Mouse (Mus musculus): ENCODE data around the gene Cse1l. TPM values are rescaled to one million over a fixed set of nuclear protein-coding genes. Genes with fewer than 3 reads are reported as not detected.

Cse1l gene
- polyA plus RNA-seq (2015; fragmentation: Nextera tagmentation; extraction: Ambion mirVana) = 97.8 and 101 TPM in 2 replicates

- under 1% methylated on average over 80 of the region's 80 CpGs for WGBS
- peak; percentile 97 for ATAC-seq (ENCODE audit: insufficient read depth, low FRiP score, low read depth)
- Histone ChIP-seq H3K36me3 (no peaks in the 10 kb centered on the region), H3K9me3 (no peaks in the 10 kb centered on the region), H3K27me3 (replicated peaks) (no peaks in the 10 kb centered on the region), H3K4me1 (peaks cover 15% of the 10 kb centered on the region), H3K9ac (peak within 1 kb of the TSS; percentile 96), H3K4me3 (replicated peaks) (peak within 1 kb of the TSS; percentile 93), H3K4me2 (peak within 1 kb of the TSS; percentile 92), H3K27ac (peak within 1 kb of the TSS; percentile 100)
These were observed at the start of gene Cse1l for GRCm38 (mm10) chr2:166905711-166906522. TSS of gene Cse1l (plus strand) at chr2:166906040.

DNA sequence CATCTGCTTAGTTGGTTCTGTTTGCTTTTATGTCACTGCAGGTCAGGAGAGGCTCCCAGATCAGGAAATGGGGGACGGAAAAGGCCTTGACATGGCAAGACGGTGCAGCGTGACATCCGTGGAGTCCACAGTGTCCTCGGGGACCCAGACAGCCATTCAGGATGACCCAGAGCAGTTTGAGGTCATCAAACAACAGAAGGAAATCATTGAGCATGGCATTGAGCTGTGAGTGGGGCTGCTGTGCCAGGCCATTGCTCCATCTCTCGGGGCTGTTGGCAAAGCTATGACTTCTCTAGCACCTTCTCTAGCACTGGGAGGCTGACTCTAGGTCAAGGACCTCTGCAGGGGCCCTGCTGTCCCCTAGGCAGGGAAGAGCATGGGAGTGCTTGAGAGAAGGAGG lies 49.5 kb upstream of the Cse1l start:
- ATAC-seq (ENCODE audit: insufficient read depth, low FRiP score, low read depth) = no peak
- H3K4me3 ChIP-seq (replicated peaks) = no peak overlapping the region
- no peak overlapping the region for H3K9ac ChIP-seq
- no peaks in the 10 kb centered on the region for H3K4me1 ChIP-seq
- H3K4me2 ChIP-seq = no peak overlapping the region
- WGBS = 91% methylated on average over 6 of the region's 6 CpGs
- H3K36me3 ChIP-seq = peaks cover 55% of the 10 kb centered on the region
- H3K27ac ChIP-seq = no peak overlapping the region
- H3K27me3 ChIP-seq (replicated peaks) = no peaks in the 10 kb centered on the region
- H3K9me3 ChIP-seq = no peaks in the 10 kb centered on the region

DNA sequence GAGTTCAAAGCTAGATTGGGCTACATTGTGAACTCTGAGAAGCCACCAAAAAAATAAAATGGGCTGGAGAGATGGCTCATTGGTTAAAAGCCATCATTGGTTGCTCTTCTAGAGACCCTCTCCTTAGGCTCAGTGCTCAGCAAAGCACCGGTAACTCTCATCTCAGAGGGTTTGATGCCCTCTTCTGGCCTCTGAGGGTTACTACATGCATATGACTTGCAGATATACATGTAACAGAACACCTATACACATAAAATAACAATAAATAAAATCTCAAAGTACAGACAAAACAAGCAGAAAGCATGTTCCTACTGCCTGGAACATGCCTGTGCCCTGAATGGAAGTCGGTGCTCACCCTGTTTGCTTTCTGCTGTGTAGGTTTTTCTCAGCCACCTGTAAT lies 48.7 kb upstream of the Cse1l start:
- H3K4me3 ChIP-seq (replicated peaks) = no peak overlapping the region
- H3K9me3 ChIP-seq = no peaks in the 10 kb centered on the region
- no peak overlapping the region for H3K4me2 ChIP-seq
- H3K27ac ChIP-seq = no peak overlapping the region
- ATAC-seq (ENCODE audit: insufficient read depth, low FRiP score, low read depth) = no peak
- H3K4me1 ChIP-seq = no peaks in the 10 kb centered on the region
- 82% methylated on average over 2 of the region's 2 CpGs for WGBS
- H3K27me3 ChIP-seq (replicated peaks) = no peaks in the 10 kb centered on the region
- peaks cover 56% of the 10 kb centered on the region for H3K36me3 ChIP-seq
- H3K9ac ChIP-seq = no peak overlapping the region

- no peak overlapping the region for H3K27ac ChIP-seq
- peaks cover 53% of the 10 kb centered on the region for H3K36me3 ChIP-seq
- no peaks in the 10 kb centered on the region for H3K9me3 ChIP-seq
- no peak overlapping the region for H3K9ac ChIP-seq
- ATAC-seq (ENCODE audit: insufficient read depth, low FRiP score, low read depth) = no peak
- H3K4me3 ChIP-seq (replicated peaks) = no peak overlapping the region
- no peaks in the 10 kb centered on the region for H3K27me3 ChIP-seq (replicated peaks)
- no peak overlapping the region for H3K4me2 ChIP-seq
- WGBS = 80% methylated on average over 7 of the region's 7 CpGs
- no peaks in the 10 kb centered on the region for H3K4me1 ChIP-seq
These were observed 46.6 kb upstream of the Cse1l start for GRCm38 (mm10) chr2:166859214-166859613.

DNA sequence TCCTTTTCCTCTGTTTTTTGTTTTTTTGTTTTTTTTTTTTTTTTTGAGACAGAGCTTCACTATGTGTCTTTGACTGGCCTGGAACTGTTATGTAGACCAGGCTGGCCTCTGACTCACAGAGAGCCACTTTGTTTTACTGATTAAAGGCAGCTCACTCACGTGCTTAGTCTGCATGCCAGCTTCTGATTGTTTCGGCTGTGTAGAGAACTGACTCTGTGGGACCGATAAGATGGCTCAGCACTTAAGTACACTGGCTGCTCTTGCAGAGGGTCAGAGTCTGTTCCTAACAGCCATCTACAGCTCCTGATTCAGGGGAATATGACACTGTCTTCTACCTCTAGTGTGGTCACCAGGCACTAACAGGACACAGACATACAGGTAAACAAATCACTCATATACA lies 43.3 kb upstream of the Cse1l start:
- ATAC-seq (ENCODE audit: insufficient read depth, low FRiP score, low read depth) = no peak
- Histone ChIP-seq H3K27ac (no peak overlapping the region), H3K4me2 (no peak overlapping the region), H3K9me3 (no peaks in the 10 kb centered on the region), H3K36me3 (peaks cover 40% of the 10 kb centered on the region), H3K9ac (no peak overlapping the region), H3K4me3 (replicated peaks) (no peak overlapping the region), H3K4me1 (no peaks in the 10 kb centered on the region), H3K27me3 (replicated peaks) (no peaks in the 10 kb centered on the region)
- WGBS = 69% methylated on average over 3 of the region's 3 CpGs

DNA sequence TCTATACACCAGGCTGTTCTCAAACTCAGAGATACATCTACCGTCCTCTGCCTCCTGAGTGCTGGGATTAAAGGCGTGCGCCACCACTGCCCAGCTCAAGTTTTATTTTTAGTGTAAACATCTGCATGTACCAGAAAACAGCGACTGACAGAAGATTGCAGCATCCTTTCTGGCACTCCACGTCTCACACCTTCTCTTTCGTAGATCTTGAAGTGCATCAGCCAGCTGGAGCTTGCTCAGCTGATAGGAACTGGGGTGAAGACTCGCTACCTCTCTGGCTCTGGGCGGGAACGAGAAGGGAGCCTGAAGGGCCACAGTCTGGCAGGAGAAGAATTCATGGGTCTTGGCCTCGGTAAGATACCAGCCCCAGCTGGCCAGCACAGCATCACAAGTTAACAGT lies 40.4 kb upstream of the Cse1l start:
- ATAC-seq (ENCODE audit: insufficient read depth, low FRiP score, low read depth) = no peak
- Histone ChIP-seq H3K27ac (no peak overlapping the region), H3K36me3 (peaks cover 32% of the 10 kb centered on the region; the same call in 1 of the 2 replicates), H3K4me2 (no peak overlapping the region), H3K4me1 (no peaks in the 10 kb centered on the region), H3K4me3 (replicated peaks) (no peak overlapping the region), H3K27me3 (replicated peaks) (no peaks in the 10 kb centered on the region), H3K9me3 (no peaks in the 10 kb centered on the region), H3K9ac (no peak overlapping the region)
- 84% methylated on average over 10 of the region's 10 CpGs for WGBS

DNA sequence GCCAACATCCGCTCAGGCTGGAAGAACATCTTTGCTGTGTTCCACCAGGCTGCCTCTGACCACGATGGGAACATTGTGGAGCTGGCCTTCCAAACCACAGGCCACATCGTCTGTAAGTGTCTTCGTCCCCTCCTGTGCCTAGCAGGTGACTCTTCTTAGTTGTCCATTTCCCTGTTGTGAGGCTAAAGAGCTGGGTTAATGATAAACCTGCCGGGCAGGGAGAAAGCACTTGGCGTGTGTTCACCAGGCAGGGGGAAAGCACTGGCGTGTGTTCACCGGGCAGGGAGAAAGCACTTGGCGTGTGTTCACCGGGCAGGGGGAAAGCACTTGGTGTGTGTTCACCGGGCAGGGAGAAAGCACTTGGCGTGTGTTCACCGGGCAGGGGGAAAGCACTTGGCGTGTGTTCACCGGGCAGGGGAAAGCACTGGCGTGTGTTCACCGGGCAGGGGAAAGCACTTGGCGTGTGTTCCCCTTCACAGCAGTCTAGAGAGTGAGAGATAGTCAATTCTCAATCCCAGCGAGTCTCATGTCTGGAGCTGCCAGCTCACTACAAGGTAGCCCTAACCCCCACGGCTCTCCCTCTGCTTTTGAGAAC lies 35.5 kb upstream of the Cse1l start:
- Histone ChIP-seq H3K9me3 (no peaks in the 10 kb centered on the region), H3K27ac (no peak overlapping the region), H3K27me3 (replicated peaks) (no peaks in the 10 kb centered on the region), H3K4me2 (no peak overlapping the region), H3K9ac (no peak overlapping the region), H3K4me1 (no peaks in the 10 kb centered on the region), H3K36me3 (peaks cover 18% of the 10 kb centered on the region; the same call in 1 of the 2 replicates), H3K4me3 (replicated peaks) (no peak overlapping the region)
- no peak; the same call in 1 of the 2 replicates for ATAC-seq (ENCODE audit: insufficient read depth, low FRiP score, low read depth)
- WGBS = 80% methylated on average over 20 of the region's 20 CpGs

GRCm38 (mm10) chr2:166870899-166871298 lies 34.9 kb upstream of the Cse1l start:
- H3K4me1 ChIP-seq = no peaks in the 10 kb centered on the region
- H3K4me3 ChIP-seq (replicated peaks) = no peak overlapping the region
- no peak for ATAC-seq (ENCODE audit: insufficient read depth, low FRiP score, low read depth)
- no peak overlapping the region for H3K4me2 ChIP-seq
- H3K9ac ChIP-seq = no peak overlapping the region
- H3K9me3 ChIP-seq = no peaks in the 10 kb centered on the region
- H3K36me3 ChIP-seq = peaks cover 18% of the 10 kb centered on the region; the same call in 1 of the 2 replicates
- no peaks in the 10 kb centered on the region for H3K27me3 ChIP-seq (replicated peaks)
- WGBS = 81% methylated on average over 10 of the region's 10 CpGs
- H3K27ac ChIP-seq = no peak overlapping the region

GRCm38 (mm10) chr2:166874675-166875280 lies 31.1 kb upstream of the Cse1l start:
- H3K9me3 ChIP-seq = no peaks in the 10 kb centered on the region
- no peaks in the 10 kb centered on the region for H3K4me1 ChIP-seq
- H3K36me3 ChIP-seq = peaks cover 15% of the 10 kb centered on the region
- H3K4me3 ChIP-seq (replicated peaks) = no peak overlapping the region
- H3K9ac ChIP-seq = no peak overlapping the region
- ATAC-seq (ENCODE audit: insufficient read depth, low FRiP score, low read depth) = no peak
- no peak overlapping the region for H3K27ac ChIP-seq
- WGBS = 82% methylated on average over 10 of the region's 10 CpGs
- H3K4me2 ChIP-seq = no peak overlapping the region
- no peaks in the 10 kb centered on the region for H3K27me3 ChIP-seq (replicated peaks)

- WGBS = 85% methylated on average over 6 of the region's 6 CpGs
- Histone ChIP-seq H3K9me3 (no peaks in the 10 kb centered on the region), H3K9ac (no peak overlapping the region), H3K4me3 (replicated peaks) (no peak overlapping the region), H3K4me1 (no peaks in the 10 kb centered on the region), H3K27ac (no peak overlapping the region), H3K36me3 (peaks cover 15% of the 10 kb centered on the region), H3K4me2 (no peak overlapping the region), H3K27me3 (replicated peaks) (no peaks in the 10 kb centered on the region)
- ATAC-seq (ENCODE audit: insufficient read depth, low FRiP score, low read depth) = no peak
These were observed 30.3 kb upstream of the Cse1l start for GRCm38 (mm10) chr2:166875561-166875960.

- no peak overlapping the region for H3K4me2 ChIP-seq
- no peak for ATAC-seq (ENCODE audit: insufficient read depth, low FRiP score, low read depth)
- no peaks in the 10 kb centered on the region for H3K27me3 ChIP-seq (replicated peaks)
- H3K36me3 ChIP-seq = peaks cover 15% of the 10 kb centered on the region
- no peak overlapping the region for H3K4me3 ChIP-seq (replicated peaks)
- no peak overlapping the region for H3K9ac ChIP-seq
- H3K4me1 ChIP-seq = no peaks in the 10 kb centered on the region
- 81% methylated on average over 10 of the region's 10 CpGs for WGBS
- no peak overlapping the region for H3K27ac ChIP-seq
- H3K9me3 ChIP-seq = no peaks in the 10 kb centered on the region
These were observed 29.5 kb upstream of the Cse1l start for GRCm38 (mm10) chr2:166876331-166876730.

- Histone ChIP-seq H3K9ac (no peak overlapping the region), H3K9me3 (no peaks in the 10 kb centered on the region), H3K4me1 (0 out of 2 replicates have a peak, but pooled peaks cover 2% of the 10 kb centered on the region), H3K4me3 (replicated peaks) (no peak overlapping the region), H3K27ac (no peak overlapping the region), H3K27me3 (replicated peaks) (no peaks in the 10 kb centered on the region), H3K4me2 (no peak overlapping the region), H3K36me3 (peaks cover 14% of the 10 kb centered on the region; the same call in 1 of the 2 replicates)
- 88% methylated on average over 7 of the region's 7 CpGs for WGBS
- ATAC-seq (ENCODE audit: insufficient read depth, low FRiP score, low read depth) = no peak
These were observed 20.8 kb upstream of the Cse1l start for GRCm38 (mm10) chr2:166885066-166885465.

All from stomach, embryonic 15.5 days (tissue).